Mouse (Mus musculus) midbrain, postnatal 0 days (tissue): ENCODE measurements at regions not wholly inside any gene's neighbourhood (a gene's known extent, or its start where the extent isn't known, plus 50 kb on each side); places are given as distances from the start of the nearest gene placed in this dataset.

Source experiments
- ATAC-seq: fragments of 200-750 bp; cut with Nextera tagmentation; 2 replicates; pipeline ENCODE4 v1.8.0; 2017; ENCODE audit warnings: moderate number of reproducible peaks, mild to moderate bottlenecking, moderate TSS enrichment, moderate library complexity; ENCODE audit not compliant: low FRiP score
- DNase-seq: peaks from one replicate; pipeline ENCODE4 v3.0.0-alpha.2; 2015; ENCODE audit warnings: low spot score
- H3K27ac ChIP-seq: fragments of 300-500 bp; sonication (generic); 2 replicates; pipeline ENCODE4 v1.5.1; 2014; ENCODE audit warnings: low read depth, mild to moderate bottlenecking, low read length, mixed read lengths
- H3K27me3 ChIP-seq: fragments of 300-500 bp; sonication (generic); 2 replicates; pipeline ENCODE4 v1.6.1; 2014; ENCODE audit warnings: low read length, control low read depth, mixed read lengths; ENCODE audit not compliant: insufficient read depth
- H3K36me3 ChIP-seq: fragments of 300-500 bp; sonication (generic); 2 replicates; pipeline ENCODE4 v1.6.1; 2014; ENCODE audit warnings: low read length, control low read depth, mixed read lengths; ENCODE audit not compliant: insufficient read depth
- H3K4me1 ChIP-seq: fragments of 300-500 bp; sonication (generic); 2 replicates; pipeline ENCODE4 v1.6.1; 2014; ENCODE audit warnings: mild to moderate bottlenecking, control low read depth, antibody characterized with exemption, low read length, mixed read lengths; ENCODE audit not compliant: insufficient read depth
- H3K4me2 ChIP-seq: fragments of 300-500 bp; sonication (generic); 2 replicates; pipeline ENCODE4 v1.6.1; 2014; ENCODE audit warnings: low read depth, mild to moderate bottlenecking, low read length, mixed read lengths; ENCODE audit not compliant: poor library complexity, severe bottlenecking
- H3K4me3 ChIP-seq: fragments of 300-500 bp; sonication (generic); 2 replicates; pipeline ENCODE4 v1.5.1; 2014; ENCODE audit warnings: low read depth, mild to moderate bottlenecking, low read length, moderate library complexity
- H3K9ac ChIP-seq: fragments of 300-500 bp; sonication (generic); replicated peaks from 2 replicates; pipeline ENCODE4 v1.6.1; 2014; ENCODE audit warnings: mild to moderate bottlenecking, low read length, moderate library complexity, mixed read lengths; ENCODE audit not compliant: poor library complexity, severe bottlenecking
- H3K9me3 ChIP-seq: fragments of 300-500 bp; sonication (generic); 2 replicates; pipeline ENCODE4 v1.6.1; 2016; ENCODE audit warnings: low read length, control low read depth
- CTCF ChIP-seq: IDR thresholded peaks from 2 replicates; pipeline ENCODE4 v1.5.1; 2016; ENCODE audit warnings: antibody characterized with exemption, mild to moderate bottlenecking
- WGBS: fragments of 180-500 bp; shearing (Covaris S2); extraction: QIAGEN DNeasy Blood & Tissue Kit; methylation state at CpG from one replicate; pipeline ENCODE4 v1.1.7; 2014; 5-methylcytosine and 5-hydroxymethylcytosine counted together

DNA sequence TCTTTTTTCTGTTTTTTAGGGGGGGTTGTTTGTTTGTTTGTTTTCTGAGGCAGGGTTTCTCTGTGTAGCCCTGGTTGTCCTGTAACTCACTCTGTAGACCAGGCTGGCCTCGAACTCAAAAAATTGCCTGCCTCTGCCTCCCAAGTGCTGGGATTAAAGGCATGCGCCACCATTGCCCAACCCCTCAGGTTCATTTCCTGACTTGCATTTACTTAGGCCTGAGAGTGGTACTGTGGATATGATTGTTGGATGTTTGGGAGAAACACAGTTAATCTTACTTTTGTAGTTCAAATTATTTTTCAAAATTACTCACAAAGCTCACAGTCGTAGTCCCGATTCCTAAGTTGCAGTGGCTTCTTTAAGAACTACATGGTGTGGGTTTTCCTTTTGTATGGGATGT lies 62.3 kb upstream of the Akap6 start:
- H3K9me3 ChIP-seq = no peaks in the 10 kb centered on the region
- DNase-seq (no peak), ATAC-seq (no peak)
- no peaks in the 10 kb centered on the region for H3K36me3 ChIP-seq
- 89% methylated on average over 4 of the region's 4 CpGs for WGBS
- TF ChIP-seq CTCF = no peak
- H3K27me3 ChIP-seq = no peaks in the 10 kb centered on the region
- H3K27ac ChIP-seq = no peak overlapping the region
- H3K4me1 ChIP-seq = no peaks in the 10 kb centered on the region
- H3K4me2 ChIP-seq = no peak overlapping the region
- no peak overlapping the region for H3K9ac ChIP-seq
- H3K4me3 ChIP-seq = no peak overlapping the region

DNA sequence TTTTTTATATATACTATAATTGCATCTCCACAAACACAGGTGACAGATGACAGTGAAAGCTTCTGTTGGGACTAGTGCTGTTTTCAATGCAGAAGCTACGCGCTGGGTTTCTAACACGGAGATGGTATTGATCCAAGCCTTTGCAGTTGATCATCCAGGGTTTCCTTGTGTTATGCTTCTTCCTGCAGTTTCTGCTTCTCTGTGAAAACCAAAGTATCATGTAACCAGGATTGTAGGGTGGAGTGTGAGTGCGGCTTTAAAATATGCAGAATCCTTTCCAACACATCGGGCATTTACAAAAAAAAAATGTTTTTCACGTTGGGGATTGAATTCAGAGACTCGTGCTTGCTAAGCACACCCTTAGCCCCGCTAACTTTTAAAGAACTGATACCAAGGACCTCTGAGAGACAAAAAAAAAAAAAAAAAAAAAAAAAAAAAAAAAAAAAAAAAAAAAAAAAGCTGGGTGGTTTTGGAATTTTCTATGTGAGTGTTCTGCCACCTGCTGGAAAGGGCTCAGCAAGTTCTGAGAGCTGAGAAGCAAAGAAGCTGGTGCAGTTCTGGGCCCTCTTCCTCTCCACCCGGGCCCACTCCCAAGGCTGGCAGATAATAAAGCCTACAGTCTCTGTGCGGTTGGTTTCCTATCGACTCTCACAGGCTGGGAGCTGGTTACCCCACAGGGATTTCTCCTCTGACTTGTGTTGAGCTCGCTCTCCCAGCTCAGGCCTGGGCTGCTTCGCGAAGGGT lies 61.5 kb upstream of the Akap6 start:
- peak; percentile 73 for DNase-seq
- H3K9ac ChIP-seq = no peak overlapping the region
- H3K36me3 ChIP-seq = no peaks in the 10 kb centered on the region
- peak; percentile 70 for TF ChIP-seq CTCF
- H3K27ac ChIP-seq = no peak overlapping the region
- no peaks in the 10 kb centered on the region for H3K9me3 ChIP-seq
- H3K4me2 ChIP-seq = peak overlapping the region; percentile 7; the same call in 1 of the 2 replicates
- no peak overlapping the region for H3K4me3 ChIP-seq
- ATAC-seq = 0 out of 2 replicates have a peak, but pooled peaks have one; percentile 52
- H3K27me3 ChIP-seq = no peaks in the 10 kb centered on the region
- WGBS = 50% methylated on average over 14 of the region's 14 CpGs
- no peaks in the 10 kb centered on the region for H3K4me1 ChIP-seq

DNA sequence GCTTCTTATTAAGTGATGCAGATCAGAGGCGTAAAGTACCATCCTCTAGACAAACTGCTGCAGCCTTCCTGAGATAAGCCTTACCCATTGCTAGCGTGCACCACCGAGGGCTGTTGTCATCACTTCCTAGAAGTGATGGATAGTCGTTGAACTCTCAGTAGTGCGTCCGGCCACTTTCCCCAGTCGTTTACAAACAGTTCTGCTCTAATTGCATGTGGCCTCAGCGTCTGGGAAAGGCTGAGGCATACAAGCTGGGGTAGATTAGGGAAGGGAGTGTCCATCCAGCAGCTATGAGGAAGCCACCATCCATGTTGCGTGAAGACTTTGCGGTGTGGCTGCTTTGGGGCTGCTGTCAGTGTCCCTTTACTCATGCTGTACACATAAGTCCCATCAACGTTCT lies 60.7 kb upstream of the Akap6 start:
- 80% methylated on average over 11 of the region's 11 CpGs for WGBS
- TF ChIP-seq CTCF = no peak
- Histone ChIP-seq H3K36me3 (no peaks in the 10 kb centered on the region), H3K4me1 (no peaks in the 10 kb centered on the region), H3K27ac (no peak overlapping the region), H3K4me2 (no peak overlapping the region), H3K9ac (no peak overlapping the region), H3K9me3 (no peaks in the 10 kb centered on the region), H3K27me3 (no peaks in the 10 kb centered on the region), H3K4me3 (no peak overlapping the region)
- DNase-seq (no peak), ATAC-seq (no peak)

DNA sequence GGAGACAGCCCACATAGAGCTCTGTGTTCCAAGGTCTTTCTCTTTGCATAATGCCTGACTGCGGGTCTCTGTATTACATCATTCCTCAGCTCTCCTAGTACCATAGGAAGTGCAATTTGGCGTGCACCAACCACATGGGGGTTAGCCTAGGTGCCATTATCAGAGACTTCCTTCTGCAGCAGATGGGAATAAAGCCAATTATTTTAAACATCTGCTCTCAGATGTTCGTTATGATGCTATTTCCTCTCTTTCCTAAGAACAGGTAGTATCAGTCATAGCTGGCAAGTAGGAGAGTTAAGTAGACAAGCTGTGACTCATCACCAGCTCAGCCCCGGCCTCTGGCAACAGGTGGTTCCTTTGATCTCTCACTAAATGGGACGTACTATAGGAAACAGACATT lies 55.1 kb upstream of the Akap6 start:
- WGBS = 79% methylated on average over 5 of the region's 5 CpGs
- DNase-seq (no peak), ATAC-seq (no peak)
- H3K9ac ChIP-seq = no peak overlapping the region
- no peaks in the 10 kb centered on the region for H3K9me3 ChIP-seq
- no peak overlapping the region for H3K4me2 ChIP-seq
- H3K4me1 ChIP-seq = no peaks in the 10 kb centered on the region
- H3K27ac ChIP-seq = no peak overlapping the region
- no peaks in the 10 kb centered on the region for H3K36me3 ChIP-seq
- H3K4me3 ChIP-seq = no peak overlapping the region
- H3K27me3 ChIP-seq = no peaks in the 10 kb centered on the region
- TF ChIP-seq CTCF = no peak
